Mouse (Mus musculus) lung, postnatal 0 days (tissue): ENCODE measurements around the gene Zbtb37.

ENCODE experiments used
- CTCF ChIP-seq: IDR thresholded peaks from 2 replicates; pipeline ENCODE4 v1.5.1; 2016; ENCODE audit warnings: antibody characterized with exemption, mild to moderate bottlenecking
- EP300 ChIP-seq: IDR thresholded peaks from 2 replicates; pipeline ENCODE4 v1.6.1; 2016; ENCODE audit warnings: antibody characterized with exemption, mild to moderate bottlenecking, control low read depth

GRCm38 (mm10) chr1:161031881-161032280, 2.8 kb downstream of the Zbtb37 start:
- TF ChIP-seq EP300 (no peak), CTCF (no peak)
